Mouse (Mus musculus) spleen, postnatal 36 days (tissue): Measurements from ENCODE around the gene Ppp1r37.

ENCODE experiments used
- DNase-seq, 2 experiments: peaks; one replicate each; pipeline ENCODE4 v3.0.0; 2022; ENCODE audit warnings: low spot score in 2 of 2, mixed read lengths in 1 of 2

The Ppp1r37 gene

DNA sequence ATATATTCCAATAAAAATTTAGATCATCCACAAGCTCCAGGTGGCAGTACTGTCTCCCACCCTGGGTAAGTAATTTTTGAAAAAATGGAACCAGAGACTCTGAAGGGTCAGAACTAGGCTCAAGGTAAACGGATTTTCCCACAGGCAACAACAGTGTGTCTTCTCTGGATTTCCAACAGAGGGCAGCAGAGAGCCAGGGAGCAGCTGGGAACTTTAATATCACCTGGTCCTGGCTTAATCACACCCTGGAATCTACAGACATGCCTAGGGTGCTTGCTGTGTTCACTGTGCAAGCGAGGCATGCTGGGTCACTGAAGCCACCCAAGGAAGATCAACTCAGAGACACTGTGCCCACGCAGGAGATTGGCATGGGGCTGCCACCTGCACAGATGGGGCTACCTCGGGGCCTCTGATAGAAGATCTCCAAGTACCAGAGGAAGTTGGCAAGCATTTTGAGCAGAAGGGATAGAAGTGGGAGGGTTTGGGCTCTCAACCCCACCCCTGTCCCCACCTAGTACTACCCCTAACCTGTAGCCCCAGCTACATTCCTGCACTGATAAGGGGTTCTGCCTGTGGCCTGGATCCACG lies 59.3 kb downstream of the Ppp1r37 start:
- peak; percentile 40 to 56 for DNase-seq

DNA sequence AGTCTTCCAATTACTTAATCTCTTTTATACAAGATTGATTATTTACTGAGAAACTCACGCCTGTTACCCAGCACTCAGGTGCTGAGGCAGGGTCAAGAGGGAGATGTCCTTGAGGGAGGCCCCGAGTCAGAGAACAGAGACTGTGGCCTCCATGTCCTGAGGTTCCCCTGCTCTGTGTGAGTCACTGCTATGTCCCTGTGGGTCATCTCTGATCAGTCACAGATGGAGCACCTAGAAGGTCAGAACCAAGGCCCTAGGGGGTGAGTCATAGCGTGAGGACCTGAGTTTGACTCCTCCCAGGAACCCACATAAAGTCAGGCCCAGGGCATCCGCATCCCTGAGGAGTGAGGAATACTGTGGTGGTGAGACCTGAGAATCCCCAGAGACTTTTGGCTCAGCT lies 61.2 kb downstream of the Ppp1r37 start:
- DNase-seq = no peak

DNA sequence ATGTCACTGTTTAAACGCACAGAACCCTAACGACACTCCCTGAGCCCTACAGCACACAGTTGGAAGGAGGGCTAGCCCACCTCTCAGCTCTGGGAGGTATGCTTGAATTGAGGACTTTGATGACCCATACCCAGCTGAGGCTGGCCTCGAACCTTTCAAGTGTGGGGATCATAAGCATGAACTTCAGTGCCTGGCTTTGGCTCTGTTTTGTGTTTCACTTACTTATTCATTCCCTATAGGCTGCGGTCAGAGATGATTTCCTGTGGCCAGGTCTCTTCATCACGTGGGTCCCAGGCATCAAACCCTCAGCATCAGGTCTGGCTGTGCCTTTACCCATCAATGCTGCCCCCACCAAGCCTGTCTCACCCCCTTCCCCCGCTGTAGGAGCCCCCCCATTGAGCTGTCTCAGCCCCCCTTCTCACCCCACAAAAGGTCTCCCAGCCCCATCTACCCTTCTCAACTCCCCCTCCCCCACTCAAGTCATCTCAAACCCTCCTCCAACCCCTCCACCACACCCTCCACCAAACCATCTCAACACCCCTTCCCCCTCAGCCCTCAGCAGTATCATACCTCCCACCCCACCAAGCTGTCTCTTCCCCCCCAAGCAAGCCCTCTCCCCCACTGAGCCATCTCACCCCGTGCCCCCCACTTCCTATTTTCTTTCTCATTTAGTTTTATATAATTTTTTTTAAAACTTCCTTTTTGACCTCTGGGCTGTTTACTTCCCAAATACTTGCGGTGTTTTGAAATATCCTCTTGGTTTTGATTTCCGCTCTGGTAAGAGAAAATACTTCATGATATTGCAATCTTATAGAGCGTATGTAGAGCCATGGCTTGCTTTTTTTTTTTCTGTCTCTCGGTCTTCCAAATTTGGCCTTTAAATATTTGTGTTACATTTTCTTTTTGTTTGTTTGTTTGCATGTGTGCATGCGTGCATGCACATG lies 62.2 kb downstream of the Ppp1r37 start:
- no peak for DNase-seq

DNA sequence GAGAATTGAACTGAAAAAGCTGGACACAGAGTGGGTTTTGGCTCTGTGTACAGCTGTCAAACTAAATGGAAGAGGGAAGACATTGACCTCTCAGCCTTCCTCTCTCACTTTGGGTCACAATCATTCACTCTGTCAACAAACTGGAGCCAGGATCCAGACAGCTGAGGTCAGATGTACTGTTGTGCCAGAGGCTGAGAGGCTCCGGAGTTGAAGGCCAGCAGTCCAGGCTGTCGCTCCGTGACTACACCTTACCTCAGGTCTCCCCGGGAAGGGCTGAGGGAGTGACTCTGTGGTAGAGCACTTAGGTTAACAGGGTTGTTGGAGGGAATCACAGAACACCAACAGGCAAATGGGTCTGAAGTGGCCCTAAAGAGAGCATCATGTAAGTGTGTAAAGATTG lies 64.5 kb downstream of the Ppp1r37 start:
- no peak for DNase-seq

DNA sequence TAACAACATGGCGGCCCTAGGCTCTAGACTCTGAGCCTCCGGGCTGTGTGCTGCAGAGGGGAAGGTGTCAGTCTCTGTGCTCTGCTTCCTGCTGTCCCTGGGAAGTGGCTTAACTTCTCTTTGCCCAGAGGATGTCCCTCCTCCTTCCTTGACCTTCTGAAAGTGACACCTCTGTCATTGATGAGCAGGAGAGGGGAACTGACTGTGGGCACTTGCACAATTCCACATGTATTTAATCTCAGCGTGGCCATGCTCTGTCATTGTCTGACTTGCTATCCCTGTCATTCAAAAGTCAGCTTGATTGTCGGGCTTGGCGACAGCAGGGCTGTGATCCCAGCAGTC lies 66.7 kb downstream of the Ppp1r37 start:
- no peak for DNase-seq

DNA sequence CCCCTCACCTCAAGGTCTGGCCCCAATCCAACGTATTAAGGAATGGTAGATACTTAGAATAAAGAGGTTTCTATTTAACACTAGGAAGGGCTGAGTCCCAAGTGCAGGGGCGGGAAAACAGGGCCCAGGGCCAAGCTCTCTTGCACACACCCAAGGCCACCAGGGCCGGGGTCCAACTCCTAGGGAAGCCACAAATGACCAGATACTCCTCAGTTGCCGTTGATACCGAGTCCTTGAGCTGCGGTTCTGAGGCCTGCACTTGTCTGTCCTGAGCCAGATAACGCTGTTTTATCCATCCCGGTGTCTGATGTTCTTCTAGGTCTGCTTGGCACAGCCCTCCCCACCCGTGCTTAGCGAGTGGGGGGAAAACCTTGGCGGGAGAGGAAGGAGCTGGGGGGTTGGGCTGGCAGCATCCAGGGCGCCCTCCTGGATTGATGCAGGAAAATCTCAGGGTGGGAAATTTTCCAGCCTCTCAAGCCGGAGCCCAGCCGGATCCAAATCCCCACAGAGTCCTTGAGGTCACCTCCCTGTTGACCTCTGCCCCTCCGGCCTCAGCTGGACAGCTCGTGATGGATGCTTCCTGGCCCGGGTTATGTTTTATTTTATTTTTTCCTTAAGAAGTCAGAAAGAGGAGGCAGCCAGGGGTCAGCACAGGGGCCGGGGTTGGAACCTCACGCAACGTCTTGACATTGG lies 67.2 kb downstream of the Ppp1r37 start:
- DNase-seq = no peak

DNA sequence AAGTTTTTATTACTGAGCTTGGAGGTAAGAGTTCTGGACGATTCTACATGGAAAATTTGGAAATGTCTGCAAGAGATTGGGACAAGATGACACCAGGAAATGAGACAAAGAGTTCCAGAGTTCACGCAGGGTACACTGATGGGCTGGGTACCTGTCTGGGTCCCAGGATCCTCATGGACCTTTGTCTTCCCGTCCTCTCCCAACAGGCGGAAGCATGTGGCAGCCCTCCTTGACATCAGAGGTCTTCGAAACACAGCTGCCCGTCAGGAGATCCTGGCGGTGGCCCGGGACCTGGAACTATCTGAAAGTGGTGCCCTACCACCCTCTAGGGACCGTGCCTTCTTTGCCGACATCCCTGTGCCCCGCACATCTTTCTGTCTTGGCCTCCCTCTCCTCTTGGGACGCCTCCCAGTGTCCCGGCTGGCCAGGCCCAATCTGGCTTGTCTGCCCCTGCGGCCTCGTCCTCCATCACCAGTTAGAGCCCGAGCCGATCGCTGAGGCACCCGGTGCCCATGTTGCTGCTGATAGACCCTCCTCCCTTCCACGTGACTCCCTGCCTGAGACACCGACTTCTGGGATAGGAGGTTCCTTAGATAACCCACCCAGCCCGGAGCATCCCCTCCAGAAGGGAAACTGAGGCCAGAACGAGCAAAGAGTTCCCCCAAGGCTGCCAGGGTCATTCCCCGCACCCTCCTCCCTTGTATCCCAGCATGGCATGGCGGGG lies 68.0 kb downstream of the Ppp1r37 start:
- no peak for DNase-seq

DNA sequence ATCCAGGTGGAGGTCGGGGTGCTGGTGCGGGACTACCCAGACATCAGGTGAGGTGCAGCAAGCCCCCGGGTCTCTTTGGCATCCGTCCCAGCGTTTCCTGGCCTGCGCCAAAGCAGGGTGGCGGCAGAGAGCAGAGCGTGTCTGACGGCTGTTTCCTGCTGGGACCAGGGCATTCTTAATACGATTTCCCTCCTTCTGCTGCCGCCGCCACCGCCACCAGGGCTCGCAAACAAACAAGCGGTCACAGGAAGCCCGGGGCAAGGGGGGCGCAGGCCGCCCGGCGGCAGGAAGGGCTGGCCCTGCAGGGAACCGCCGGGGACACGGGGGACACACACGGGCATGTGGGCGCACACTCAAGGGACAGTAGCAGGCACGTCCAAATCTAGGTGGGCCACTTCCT lies 71.1 kb downstream of the Ppp1r37 start:
- DNase-seq = peak in 1 of 2 experiments; percentile 22

DNA sequence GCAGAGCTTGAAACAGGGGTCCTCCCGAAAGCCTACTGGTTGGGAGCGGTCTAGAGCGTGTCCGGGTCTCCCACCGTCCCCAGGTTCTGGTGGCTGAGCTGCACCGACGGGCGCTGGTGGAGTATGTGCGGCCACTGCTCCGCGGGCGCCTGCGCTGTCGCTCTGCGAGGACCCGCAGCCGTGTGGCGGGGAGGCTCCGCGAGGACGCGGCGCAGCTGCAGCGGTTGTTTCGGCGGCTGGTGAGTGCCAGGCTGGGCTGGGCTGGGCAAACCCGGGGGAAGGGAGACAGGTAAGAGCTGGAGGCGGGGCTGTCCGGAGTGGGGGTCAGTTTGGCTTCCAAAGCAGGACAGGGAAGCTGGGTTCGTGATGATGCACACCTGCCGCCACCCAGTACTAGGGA lies 73.4 kb downstream of the Ppp1r37 start:
- DNase-seq = no peak

DNA sequence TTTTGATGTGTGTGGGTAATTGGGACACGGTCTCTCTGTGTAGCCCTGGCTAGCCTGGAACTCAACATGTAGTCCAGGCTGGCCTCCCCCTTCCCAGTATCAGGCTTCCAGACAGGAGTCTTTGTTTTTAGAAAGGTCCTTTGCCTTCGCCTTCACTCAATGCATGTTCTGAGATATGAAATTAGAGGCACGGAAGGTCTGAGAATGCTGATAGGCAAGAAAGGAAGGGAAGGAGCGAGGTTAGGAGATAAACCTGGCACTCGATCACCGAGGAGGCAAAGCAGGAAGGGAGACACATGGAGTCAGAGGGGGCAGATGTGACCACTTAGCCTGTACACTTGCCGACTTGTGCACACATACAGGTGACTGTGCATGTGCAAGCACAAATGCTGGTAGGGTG lies 76.3 kb downstream of the Ppp1r37 start:
- DNase-seq = no peak

DNA sequence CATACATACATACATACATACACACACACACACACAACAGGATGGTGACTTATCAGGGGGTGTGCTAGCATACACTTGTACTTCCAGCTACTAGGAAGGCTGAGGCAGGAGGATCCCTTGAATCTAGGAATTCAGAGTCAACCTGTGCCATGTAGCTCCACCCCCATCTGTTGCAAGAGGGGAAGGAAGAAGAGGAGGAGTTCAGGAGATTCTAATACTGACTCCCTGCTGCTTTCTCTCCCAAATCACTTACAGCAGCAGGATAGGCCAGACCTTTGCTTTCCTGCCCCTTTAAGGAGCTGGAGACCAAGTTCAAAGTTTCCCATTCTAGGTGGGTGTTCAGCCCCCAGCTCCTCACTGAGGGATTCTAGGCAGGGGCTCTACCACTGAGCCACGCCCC lies 77.4 kb downstream of the Ppp1r37 start:
- DNase-seq = no peak

DNA sequence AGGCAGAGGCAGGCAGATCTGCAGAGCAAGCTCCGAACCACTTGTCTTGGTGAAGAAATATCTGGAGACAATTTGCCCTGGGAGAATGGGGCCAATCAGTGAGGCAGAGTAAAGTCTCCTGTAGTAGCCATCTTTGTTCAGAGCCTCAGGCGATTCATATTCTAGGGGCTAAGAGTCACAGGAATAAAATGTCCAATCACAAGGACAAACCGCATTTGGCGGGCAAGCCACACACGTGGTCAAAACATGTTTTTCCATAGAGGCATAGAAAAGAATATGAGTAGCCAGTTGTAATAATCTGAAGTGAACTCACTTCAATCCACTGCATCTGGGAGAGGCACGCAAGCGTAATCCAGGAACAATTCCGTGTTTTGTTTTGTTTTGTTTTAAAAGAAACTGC lies 79.6 kb downstream of the Ppp1r37 start:
- no peak for DNase-seq
